Mouse (Mus musculus) C2C12 (cell line): Measurements from ENCODE around the gene Atp5s. TPM values are rescaled to one million over a fixed set of nuclear protein-coding genes. Genes with fewer than 3 reads are reported as not detected.

Source experiments
- H3K27me3 ChIP-seq: one replicate; pipeline ENCODE4 v1.6.1; 2011; ENCODE audit not compliant: control insufficient read depth, insufficient read depth, insufficient read length
- H3K36me3 ChIP-seq: one replicate; pipeline ENCODE4 v1.6.1; 2011; ENCODE audit not compliant: control insufficient read depth, insufficient read depth
- H3K4me3 ChIP-seq: one replicate; pipeline ENCODE4 v1.5.1; 2011; ENCODE audit warnings: mild to moderate bottlenecking, control low read depth; ENCODE audit not compliant: poor library complexity, insufficient read depth, severe bottlenecking
- H3K79me2 ChIP-seq: one replicate; pipeline ENCODE4 v1.6.1; 2011; ENCODE audit not compliant: control insufficient read depth, insufficient read depth
- H3K79me3 ChIP-seq: one replicate; pipeline ENCODE4 v1.6.1; 2011; ENCODE audit warnings: low read depth, control low read depth
- H3ac ChIP-seq: one replicate; pipeline ENCODE3; 2011; ENCODE audit warnings: low read depth; ENCODE audit not compliant: control insufficient read depth, insufficient read length
- CEBPB ChIP-seq: IDR thresholded peaks from one replicate; pipeline ENCODE4 v1.6.1; 2011; ENCODE audit warnings: low read depth, mild to moderate bottlenecking, control low read depth, moderate library complexity
- CTCF ChIP-seq: IDR thresholded peaks from one replicate; pipeline ENCODE4 v1.5.1; 2011; ENCODE audit not compliant: control insufficient read depth, insufficient read depth, insufficient read length
- FOSL1 ChIP-seq: IDR thresholded peaks from one replicate; pipeline ENCODE4 v1.8.0; 2011; ENCODE audit warnings: mild to moderate bottlenecking, low read length; ENCODE audit not compliant: poor library complexity, insufficient read depth, severe bottlenecking
- MAX ChIP-seq: IDR thresholded peaks from one replicate; pipeline ENCODE4 v1.6.1; 2011; ENCODE audit warnings: mild to moderate bottlenecking, control low read depth
- MYOD1 ChIP-seq: IDR thresholded peaks from one replicate; pipeline ENCODE4 v1.6.1; 2011; ENCODE audit warnings: low read depth; ENCODE audit not compliant: control insufficient read depth, insufficient read length
- MYOG ChIP-seq: IDR thresholded peaks from one replicate; pipeline ENCODE4 v1.6.1; 2011; ENCODE audit not compliant: control insufficient read depth, insufficient read length; ENCODE audit errors: extremely low read depth
- USF1 ChIP-seq: IDR thresholded peaks from one replicate; pipeline ENCODE4 v1.6.1; 2011; ENCODE audit warnings: low read depth, mild to moderate bottlenecking, control low read depth, moderate library complexity
- polyA plus RNA-seq: library from polyadenylated mRNA; unstranded; fragments of >200 nt; fragmentation: generic; extraction: Trizol; gene quantifications from one replicate; pipeline ENCODE4 v1.2.1, GENCODE M21; 2012; ENCODE audit warnings: missing spikeins

The Atp5s gene
- polyA plus RNA-seq, 1 experiment, result 2.6 TPM

GRCm38 (mm10) chr12:69765543-69765942 lies 40.8 kb downstream of the Atp5s start:
- Histone ChIP-seq H3K79me2 (no peaks in the 10 kb centered on the region), H3ac (no peak overlapping the region), H3K27me3 (no peaks in the 10 kb centered on the region), H3K79me3 (no peaks in the 10 kb centered on the region), H3K36me3 (no peaks in the 10 kb centered on the region), H3K4me3 (no peak overlapping the region)
- TF ChIP-seq MAX (no peak), MYOD1 (no peak)

GRCm38 (mm10) chr12:69766185-69766904 lies 41.6 kb downstream of the Atp5s start:
- no peak overlapping the region for H3K4me3 ChIP-seq
- TF ChIP-seq MYOD1 (no peak), CEBPB (no peak), USF1 (no peak), FOSL1 (no peak), CTCF (no peak), MAX (no peak), MYOG (no peak)
- no peaks in the 10 kb centered on the region for H3K79me3 ChIP-seq
- H3K79me2 ChIP-seq, result no peaks in the 10 kb centered on the region
- no peaks in the 10 kb centered on the region for H3K36me3 ChIP-seq
- no peaks in the 10 kb centered on the region for H3K27me3 ChIP-seq
- no peak overlapping the region for H3ac ChIP-seq

GRCm38 (mm10) chr12:69767476-69768258 lies 42.9 kb downstream of the Atp5s start:
- Histone ChIP-seq H3K27me3 (no peaks in the 10 kb centered on the region), H3ac (no peak overlapping the region), H3K36me3 (no peaks in the 10 kb centered on the region), H3K4me3 (no peak overlapping the region), H3K79me3 (no peaks in the 10 kb centered on the region), H3K79me2 (no peaks in the 10 kb centered on the region)
- TF ChIP-seq CEBPB (no peak), FOSL1 (no peak), MAX (no peak), CTCF (no peak), MYOD1 (no peak), USF1 (no peak), MYOG (no peak)

GRCm38 (mm10) chr12:69768841-69769240 lies 44.1 kb downstream of the Atp5s start:
- TF ChIP-seq USF1 (no peak), FOSL1 (no peak)
- Histone ChIP-seq H3K79me3 (no peaks in the 10 kb centered on the region), H3K27me3 (no peaks in the 10 kb centered on the region), H3K79me2 (no peaks in the 10 kb centered on the region), H3ac (no peak overlapping the region), H3K36me3 (no peaks in the 10 kb centered on the region), H3K4me3 (no peak overlapping the region)

- H3ac ChIP-seq, result no peak overlapping the region
- H3K79me3 ChIP-seq, result no peaks in the 10 kb centered on the region
- no peaks in the 10 kb centered on the region for H3K27me3 ChIP-seq
- H3K4me3 ChIP-seq, result no peak overlapping the region
- TF ChIP-seq USF1 (no peak), MYOD1 (no peak), FOSL1 (no peak), MYOG (no peak), CTCF (no peak), CEBPB (no peak), MAX (no peak)
- H3K36me3 ChIP-seq, result no peaks in the 10 kb centered on the region
- H3K79me2 ChIP-seq, result no peaks in the 10 kb centered on the region
Measured at GRCm38 (mm10) chr12:69776607-69777340, 52.0 kb downstream of the Atp5s start.

- no peak overlapping the region for H3ac ChIP-seq
- no peaks in the 10 kb centered on the region for H3K36me3 ChIP-seq
- no peaks in the 10 kb centered on the region for H3K79me2 ChIP-seq
- H3K4me3 ChIP-seq, result no peak overlapping the region
- no peaks in the 10 kb centered on the region for H3K79me3 ChIP-seq
- H3K27me3 ChIP-seq, result no peaks in the 10 kb centered on the region
- TF ChIP-seq MYOD1 (no peak), MYOG (no peak)
Measured at GRCm38 (mm10) chr12:69777341-69777730, 52.6 kb downstream of the Atp5s start.
